Mouse (Mus musculus) splenic B cell, adult 2 months (primary cell): ENCODE results near the gene Higd1a.

Experiments
- DNase-seq: peaks from one replicate; pipeline ENCODE4 v3.0.0-alpha.2; 2011; ENCODE audit warnings: low read depth, low spot score
- H3K27me3 ChIP-seq: 2 replicates; pipeline ENCODE4 v1.6.1; 2012; ENCODE audit warnings: mild to moderate bottlenecking, low read length, moderate library complexity, mixed read lengths; ENCODE audit not compliant: control insufficient read depth, poor library complexity, insufficient read depth, severe bottlenecking
- H3K36me3 ChIP-seq: 2 replicates; pipeline ENCODE4 v1.6.1; 2012; ENCODE audit warnings: mild to moderate bottlenecking, low read length, moderate library complexity, mixed read lengths; ENCODE audit not compliant: control insufficient read depth, poor library complexity, insufficient read depth, severe bottlenecking

Higd1a gene

DNA sequence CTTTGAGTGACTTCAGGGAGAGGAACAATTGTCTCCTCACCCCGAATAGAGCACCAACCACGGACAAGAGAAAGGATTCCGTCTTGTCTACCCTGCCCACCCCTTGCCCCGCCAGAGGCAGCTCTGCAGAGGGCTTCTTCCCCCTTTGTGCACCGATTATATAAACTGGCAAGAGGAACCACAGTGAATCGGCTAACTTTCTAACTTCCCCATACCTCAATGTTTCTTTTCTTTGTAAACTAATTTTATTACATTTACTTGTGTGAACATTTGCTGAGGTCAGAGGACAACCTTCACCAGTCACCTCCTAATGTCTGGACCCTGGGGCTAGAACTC, at the start of gene Higd1a:
Gene Higd1a, minus strand, starts transcription at position 210 of the 336 bp plus-strand sequence.
- H3K36me3 ChIP-seq = no peaks in the 10 kb centered on the region
- DNase-seq = no peak
- H3K27me3 ChIP-seq = no peaks in the 10 kb centered on the region

DNA sequence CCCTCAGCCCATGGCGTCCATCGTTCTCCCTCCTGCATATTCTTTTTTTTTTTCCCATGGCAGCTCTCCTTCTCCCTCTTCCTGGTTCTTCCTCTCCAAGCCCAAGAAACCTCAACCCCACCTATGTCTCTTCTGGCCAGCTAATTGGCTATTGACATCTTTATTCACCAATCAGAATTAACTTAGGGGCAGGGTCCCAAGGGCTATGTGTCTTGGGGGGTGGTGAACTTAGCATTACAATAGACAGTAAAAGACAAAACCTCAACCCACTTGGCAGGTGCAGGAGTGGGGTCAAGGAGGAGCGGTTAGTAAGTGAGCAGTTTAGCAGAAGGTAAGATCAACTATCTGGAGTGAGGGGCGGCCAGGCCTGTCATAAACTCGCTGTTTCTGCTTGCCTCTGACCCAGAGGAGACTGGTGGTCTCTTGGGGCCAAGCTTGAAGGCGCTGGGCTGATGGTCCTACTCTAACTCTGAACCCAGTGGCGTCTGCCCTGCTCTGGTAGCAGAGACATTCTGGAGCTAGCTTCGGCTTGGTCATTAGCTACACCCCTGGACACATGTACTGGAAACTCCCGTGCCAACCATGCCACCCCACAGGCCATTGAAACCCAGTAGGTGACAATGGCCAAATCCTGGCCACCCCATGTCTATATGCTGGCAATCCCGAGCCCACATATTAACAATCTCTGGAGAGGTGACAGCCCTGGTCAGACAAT, 49.4 kb upstream of the Higd1a start:
- Histone ChIP-seq H3K27me3 (no peaks in the 10 kb centered on the region), H3K36me3 (no peaks in the 10 kb centered on the region)
- no peak for DNase-seq

DNA sequence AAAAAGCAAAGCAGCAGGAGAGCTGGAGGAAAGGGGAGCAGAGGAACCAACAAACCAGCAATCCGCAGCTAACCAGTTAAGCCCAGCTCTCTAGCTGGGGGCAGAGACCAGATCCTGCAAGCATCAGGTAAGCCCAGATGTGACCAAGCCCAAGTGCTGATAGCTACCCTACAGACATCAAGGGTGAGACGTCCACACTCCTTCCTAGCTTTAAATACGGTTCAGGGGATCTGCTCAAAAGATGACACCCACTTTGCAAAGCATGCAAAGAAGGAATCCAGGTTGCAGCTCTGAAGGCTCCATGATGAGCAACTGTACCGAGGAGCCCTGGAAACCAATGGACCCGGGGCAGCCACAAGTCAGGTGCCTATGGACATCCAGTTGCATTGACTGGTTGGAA, 48.3 kb upstream of the Higd1a start:
- no peak for DNase-seq
- Histone ChIP-seq H3K36me3 (no peaks in the 10 kb centered on the region), H3K27me3 (no peaks in the 10 kb centered on the region)

DNA sequence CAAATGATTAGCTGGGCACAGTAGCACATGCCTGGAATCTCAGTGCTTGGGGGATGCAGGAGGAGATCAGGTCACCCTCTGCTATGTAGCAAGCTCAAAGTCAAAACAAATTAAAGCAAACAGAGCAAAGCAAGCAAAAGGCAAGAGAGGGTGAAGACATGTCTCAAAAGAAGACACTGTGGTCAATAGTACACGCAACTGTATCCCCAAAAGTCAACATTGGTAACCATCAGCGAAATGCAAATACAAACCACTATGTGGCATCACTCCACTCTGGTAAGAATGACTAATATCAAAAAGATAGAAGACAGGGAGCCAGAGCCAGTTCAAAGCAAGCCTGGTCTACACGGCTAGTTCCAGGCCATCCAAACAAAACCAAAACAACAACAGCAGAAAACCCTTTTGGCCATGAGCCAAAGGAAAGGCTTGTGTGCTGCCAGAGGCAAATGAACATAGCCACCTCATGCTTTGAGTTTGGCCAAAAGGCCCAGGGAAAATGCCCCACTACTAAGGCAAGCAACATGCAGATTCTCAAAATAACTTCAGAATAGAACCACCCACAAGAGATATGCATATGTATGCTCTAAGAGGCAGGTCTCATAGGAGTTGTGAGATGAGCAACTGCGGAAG, 47.5 kb upstream of the Higd1a start:
- Histone ChIP-seq H3K27me3 (no peaks in the 10 kb centered on the region), H3K36me3 (no peaks in the 10 kb centered on the region)
- DNase-seq = no peak

DNA sequence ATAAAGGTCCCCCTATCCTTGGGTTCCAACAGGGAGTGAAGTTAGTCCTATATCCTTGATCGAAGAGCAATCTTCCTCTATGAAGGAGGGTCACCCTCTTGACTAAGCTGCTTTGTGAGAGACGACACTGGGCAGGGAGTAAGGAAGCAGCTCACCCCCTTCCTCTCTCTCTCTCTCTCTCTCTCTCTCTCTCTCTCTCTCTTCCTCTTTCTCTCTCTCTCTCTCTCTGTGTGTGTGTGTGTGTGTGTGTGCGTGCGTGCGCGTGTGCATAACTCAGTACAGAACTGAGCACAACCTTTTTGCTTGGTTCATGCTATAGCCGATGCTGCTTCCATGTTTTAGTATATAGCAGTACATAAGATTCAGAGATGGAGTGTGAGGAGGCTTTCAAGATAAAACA, 46.8 kb upstream of the Higd1a start:
- Histone ChIP-seq H3K27me3 (no peaks in the 10 kb centered on the region), H3K36me3 (no peaks in the 10 kb centered on the region)
- peak; percentile 46 for DNase-seq

DNA sequence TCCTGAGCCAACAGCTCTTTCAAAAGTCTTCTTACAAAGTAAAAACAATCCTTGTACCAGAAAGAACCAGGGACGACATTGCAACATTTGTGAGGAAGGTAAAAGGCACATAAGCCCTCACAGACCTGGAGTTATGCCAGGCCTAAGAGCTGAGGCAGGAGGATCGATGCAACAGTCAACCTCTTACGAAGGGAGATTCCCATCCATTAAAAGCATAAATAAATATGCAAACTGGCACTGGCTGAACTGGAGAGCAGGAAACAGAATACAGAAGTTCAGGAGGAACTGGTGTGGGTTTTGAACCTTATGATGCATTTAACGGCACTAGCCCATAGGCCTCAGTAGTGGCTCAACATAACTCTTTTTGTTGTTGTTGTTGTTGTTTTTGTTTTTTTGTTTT, 46.2 kb upstream of the Higd1a start:
- Histone ChIP-seq H3K27me3 (no peaks in the 10 kb centered on the region), H3K36me3 (no peaks in the 10 kb centered on the region)
- peak; percentile 61 for DNase-seq

DNA sequence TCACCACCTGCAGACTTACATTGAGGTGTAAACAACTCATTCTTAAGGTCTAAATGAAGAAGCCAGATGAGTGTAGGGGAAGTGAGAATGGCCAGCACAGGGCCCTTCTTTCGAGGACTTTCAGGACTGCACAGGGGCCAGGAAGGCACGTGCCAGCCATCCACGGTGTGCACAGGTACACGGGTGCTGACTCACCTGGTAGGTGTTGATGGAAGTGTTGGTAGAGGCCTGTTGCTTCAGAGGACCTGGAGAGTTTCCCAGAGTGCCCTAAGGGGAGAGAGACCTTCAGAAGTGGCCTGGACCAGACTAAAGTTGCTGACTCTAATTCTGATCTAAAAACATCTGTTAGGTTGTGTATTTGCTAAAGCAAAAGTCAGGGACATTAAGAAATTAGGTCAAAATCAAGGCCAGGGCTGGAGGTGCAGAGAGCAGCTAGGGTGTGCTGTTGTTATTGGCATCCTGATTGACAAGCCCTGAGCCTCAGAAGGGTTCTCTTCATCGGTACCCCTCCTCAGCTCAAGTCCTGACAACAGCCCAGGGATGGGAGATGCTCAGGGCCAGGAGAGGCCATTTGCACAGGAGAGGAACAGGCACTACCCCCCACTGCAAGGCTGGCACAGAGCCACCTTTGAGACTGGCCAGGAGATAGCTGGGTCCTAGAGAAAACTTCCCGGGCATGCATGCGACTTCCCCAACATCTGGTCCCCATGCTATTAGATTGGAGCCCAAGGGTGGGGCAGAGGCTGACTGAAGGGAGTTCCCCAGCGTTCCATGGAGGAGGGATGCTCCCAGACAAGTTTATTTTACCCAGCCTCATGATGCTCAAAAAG, 45.5 kb upstream of the Higd1a start:
- Histone ChIP-seq H3K36me3 (no peaks in the 10 kb centered on the region), H3K27me3 (no peaks in the 10 kb centered on the region)
- peak; percentile 48 for DNase-seq

DNA sequence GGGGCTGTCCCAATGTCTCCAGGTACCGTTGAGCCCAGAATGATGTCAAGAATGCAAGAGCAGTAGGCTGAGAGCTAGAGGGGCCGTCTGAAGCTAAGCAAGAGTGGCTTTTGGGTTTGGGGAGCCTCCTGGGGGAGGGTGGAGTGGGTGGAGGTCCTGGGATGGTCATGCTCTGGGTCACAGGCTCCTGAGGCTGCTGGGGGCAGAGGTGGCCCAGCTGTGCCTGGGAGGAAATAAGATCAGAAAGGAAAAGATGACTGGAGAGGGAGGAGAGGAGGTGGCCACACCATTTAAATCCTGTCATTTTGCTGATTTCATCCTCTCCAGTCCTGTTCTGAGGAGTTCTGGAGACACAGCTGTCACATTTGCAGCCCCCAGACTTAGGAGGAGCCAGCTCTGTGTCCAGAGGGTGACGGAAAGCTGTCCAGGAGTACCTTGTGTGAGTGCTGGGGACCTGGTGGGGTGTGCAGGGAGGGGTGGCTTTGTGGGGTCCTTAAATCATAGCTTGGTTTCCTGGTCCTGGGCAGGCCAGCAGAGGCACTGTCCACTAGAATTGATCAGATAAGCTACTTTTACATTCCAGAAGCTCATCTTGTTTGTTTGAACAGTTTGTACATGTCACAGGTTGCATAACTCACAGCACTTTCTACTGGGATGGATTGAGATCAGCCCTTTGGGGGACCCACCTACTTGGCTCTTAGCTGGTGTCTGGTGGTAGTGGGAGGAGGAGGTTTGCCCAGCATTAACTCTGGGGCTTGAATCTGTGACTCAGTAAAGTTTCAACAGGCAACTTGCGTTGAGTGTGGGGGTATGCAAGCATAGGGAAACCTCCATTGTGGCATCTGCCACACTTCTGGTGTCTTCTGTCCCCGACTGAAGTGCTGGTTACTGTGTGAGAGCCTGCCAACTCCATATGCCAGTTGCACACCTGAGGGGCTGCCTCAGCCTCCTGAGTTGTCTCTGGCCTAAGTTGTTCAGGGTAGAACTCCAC, 43.8 kb upstream of the Higd1a start:
- Histone ChIP-seq H3K27me3 (no peaks in the 10 kb centered on the region), H3K36me3 (no peaks in the 10 kb centered on the region)
- no peak for DNase-seq

DNA sequence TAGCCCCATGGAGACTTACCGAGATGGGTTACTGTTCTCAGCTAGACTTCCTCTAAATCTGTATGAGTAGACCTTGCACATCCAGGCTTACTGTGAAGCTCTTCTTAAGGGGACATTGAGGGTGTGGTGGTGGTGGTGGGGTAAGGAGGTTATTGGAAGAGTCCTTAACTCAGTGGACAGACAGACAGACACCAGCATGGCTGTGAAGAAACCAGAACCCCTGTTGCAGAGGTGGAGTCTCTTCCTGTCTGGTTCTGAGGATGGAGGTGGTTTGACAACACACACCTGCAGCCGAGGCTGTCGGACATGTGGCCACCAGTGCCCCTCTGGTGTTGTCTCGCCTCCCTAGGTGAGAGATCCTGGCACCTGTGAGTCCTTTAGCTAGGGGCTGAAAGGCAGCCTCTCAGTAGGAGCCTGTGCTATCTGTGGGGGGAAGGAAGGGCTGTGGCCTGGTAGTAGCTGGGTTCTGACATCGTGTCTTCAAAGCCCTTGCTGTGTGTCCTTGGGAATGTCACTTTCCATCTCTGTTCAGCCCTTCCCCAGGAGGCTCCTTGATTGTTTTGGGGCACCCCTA, 42.2 kb upstream of the Higd1a start:
- H3K27me3 ChIP-seq = no peaks in the 10 kb centered on the region
- DNase-seq = peak; percentile 22
- H3K36me3 ChIP-seq = no peaks in the 10 kb centered on the region

DNA sequence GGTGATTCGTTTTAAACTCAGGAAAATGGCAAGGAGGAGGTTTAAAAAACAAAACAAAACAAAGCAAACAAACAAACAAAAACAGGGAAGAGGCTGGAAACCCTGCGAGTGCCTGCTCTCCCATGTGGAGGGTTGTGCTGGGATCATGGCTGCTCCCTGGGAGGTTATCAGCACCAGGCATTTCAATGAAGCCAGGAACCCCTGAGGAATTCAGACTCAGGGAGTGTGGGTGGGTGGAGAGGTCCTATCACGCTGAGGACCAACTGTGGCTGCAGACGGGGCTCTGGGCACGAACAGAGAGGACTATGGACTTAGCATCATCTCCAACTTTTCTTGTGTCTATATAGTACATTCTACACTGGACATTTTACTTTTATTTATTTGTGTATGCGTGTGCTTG, 41.1 kb upstream of the Higd1a start:
- H3K36me3 ChIP-seq = no peaks in the 10 kb centered on the region
- DNase-seq = no peak
- no peaks in the 10 kb centered on the region for H3K27me3 ChIP-seq

DNA sequence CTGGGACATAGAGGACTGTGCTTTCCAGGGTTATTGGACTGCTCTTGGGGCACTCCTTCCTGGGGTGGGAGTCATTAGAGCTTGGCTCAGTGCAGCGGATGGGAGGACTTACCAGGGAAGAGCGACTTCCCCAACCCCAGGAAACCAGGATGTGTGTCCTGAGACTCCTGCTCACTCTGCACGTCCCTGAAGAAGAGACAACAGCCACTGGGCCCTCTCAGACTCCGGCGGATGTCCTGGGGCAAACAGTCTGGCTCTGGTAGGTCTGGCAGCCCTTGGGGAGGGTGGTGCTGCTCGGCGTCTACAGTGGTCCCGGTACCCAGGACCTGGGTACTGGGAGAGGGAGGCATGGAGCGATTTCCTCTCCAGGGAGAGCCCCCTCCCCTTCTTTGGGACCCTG, 40.1 kb upstream of the Higd1a start, which contains the start of gene Ackr2:
Gene Ackr2, plus strand, starts transcription at position 111 of the 400 bp plus-strand sequence.
- no peak for DNase-seq
- H3K27me3 ChIP-seq = no peaks in the 10 kb centered on the region
- H3K36me3 ChIP-seq = no peaks in the 10 kb centered on the region

DNA sequence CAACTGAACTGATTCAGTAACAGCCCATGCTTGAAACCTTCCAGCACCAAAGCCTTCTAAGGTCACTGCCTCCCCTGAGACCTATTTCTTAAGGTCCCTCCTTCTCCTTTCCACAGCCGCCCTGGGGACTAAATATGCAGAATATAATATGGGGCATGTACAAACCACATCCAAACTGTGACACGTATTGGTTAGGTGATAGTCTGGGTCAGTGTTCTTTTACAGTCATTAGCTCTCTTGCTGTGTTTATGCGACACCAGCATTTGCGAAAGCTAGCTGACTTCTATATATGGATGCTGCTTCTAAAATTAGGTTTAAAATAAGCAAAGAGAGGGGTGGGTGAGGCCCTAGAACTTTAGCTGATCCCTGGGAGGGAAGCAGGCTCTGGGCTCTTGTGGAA, 38.7 kb upstream of the Higd1a start:
- DNase-seq = peak; percentile 50
- H3K27me3 ChIP-seq = no peaks in the 10 kb centered on the region
- H3K36me3 ChIP-seq = no peaks in the 10 kb centered on the region

DNA sequence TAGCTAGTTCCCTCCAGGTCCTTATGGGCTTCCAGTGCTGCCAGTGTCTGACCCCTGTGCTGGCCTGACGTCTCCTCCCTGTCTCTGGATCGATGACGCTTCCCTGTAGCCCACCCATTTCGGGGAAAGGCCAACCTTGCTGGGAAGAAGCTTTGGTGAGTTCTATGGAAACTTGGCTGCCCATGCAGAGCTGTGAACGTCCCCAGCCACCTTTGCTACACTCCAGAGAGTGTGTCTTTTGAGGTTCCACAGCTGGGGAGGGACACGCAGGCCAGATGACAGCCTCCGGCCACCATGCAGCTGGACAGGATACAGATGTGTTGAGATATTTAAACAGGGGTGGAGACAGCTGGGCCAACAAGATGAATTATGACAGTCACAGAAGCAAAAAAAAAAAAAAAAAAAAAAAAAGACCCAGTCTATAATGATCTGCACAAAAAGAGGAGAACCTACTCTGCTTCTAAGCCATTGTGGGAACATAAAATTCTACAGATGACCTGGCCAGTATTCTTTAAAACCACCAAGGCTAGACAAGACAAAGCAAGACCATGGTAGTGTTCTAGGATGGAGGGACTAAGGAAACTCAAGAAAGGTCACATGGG, 37.3 kb upstream of the Higd1a start:
- Histone ChIP-seq H3K27me3 (no peaks in the 10 kb centered on the region), H3K36me3 (no peaks in the 10 kb centered on the region)

DNA sequence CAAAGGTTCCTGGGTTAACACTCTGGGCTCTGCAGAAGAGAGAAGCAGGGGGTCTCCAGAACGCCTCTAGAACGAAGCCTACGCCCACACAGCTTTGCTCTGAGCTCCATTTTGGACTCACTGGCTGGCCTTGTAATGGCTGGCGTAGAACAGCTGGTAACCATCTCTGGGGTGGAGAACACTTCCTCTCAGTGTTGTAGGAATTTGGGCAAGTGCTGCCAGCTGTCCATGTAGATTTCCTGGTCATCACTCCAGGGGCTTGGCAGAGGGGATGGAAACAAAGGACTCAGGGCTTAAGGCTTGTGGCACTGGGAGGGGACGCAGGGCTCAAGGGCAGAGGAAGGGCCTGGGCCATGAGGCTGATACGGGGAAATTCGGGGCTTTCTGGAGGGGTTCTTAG, 36.3 kb upstream of the Higd1a start:
- H3K27me3 ChIP-seq = no peaks in the 10 kb centered on the region
- no peak for DNase-seq
- no peaks in the 10 kb centered on the region for H3K36me3 ChIP-seq

More for the DNA sequence above, 37.3 kb upstream of the Higd1a start:
- no peak for DNase-seq
